Mouse (Mus musculus): ENCODE results near the gene Arhgap28. TPM values are rescaled to one million over a fixed set of nuclear protein-coding genes. Genes with fewer than 3 reads are reported as not detected.
A peak's percentile ranks its signal among the peaks of the same experiment; 100 is the strongest.

The Arhgap28 gene
- polyA plus RNA-seq, 2 experiments = 42.8 to 55.2 TPM

DNA sequence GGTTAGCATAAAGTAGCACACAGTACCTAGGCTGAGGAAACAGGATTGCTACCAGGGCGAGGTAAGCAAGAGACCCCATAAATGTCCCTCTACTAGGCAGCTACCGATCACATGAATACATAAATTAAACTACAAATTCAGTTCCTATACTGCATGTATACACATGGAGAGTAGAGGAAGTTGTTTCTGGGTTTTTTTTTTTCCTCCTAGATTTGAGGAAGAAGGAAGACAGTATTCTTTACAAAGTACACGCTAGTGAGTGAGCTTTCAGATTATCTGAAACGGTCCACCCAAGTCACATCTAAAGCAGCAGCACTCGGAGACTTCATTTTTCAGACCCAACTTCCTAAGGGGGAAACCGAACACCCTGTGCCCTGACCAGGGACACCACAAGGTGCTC is 41.1 kb downstream of the Arhgap28 start:
- Histone ChIP-seq H3K4me2 (replicated peaks; ENCODE audit: low read depth, low read length, severe bottlenecking) (no peak overlapping the region), H3K36me3 (ENCODE audit: control insufficient read depth, insufficient read depth, low read length) (no peaks in the 10 kb centered on the region), H3K27me3 (ENCODE audit: control insufficient read depth, insufficient read depth, low read length) (no peaks in the 10 kb centered on the region), H3K4me1 (ENCODE audit: control insufficient read depth, insufficient read depth, low read length) (no peaks in the 10 kb centered on the region; the same call in 1 of the 2 replicates), H3K9ac (ENCODE audit: low read depth, low read length, severe bottlenecking) (no peak overlapping the region), H3K4me3 (replicated peaks; ENCODE audit: low read length) (no peak overlapping the region), H3K27ac (replicated peaks; ENCODE audit: low read depth, low read length) (no peak overlapping the region), H3K9me3 (ENCODE audit: control insufficient read depth, low read length) (no peaks in the 10 kb centered on the region)
- no peak for ATAC-seq (ENCODE audit: low FRiP score, low read depth)
- no peak for DNase-seq (ENCODE audit: low spot score)
- 94% methylated on average over 6 of the region's 6 CpGs for WGBS
- TF ChIP-seq POLR2A (IDR thresholded peaks at IDR 0.05; ENCODE audit: borderline replicate concordance, extremely low read depth, insufficient read depth, insufficient read length) = no peak

DNA sequence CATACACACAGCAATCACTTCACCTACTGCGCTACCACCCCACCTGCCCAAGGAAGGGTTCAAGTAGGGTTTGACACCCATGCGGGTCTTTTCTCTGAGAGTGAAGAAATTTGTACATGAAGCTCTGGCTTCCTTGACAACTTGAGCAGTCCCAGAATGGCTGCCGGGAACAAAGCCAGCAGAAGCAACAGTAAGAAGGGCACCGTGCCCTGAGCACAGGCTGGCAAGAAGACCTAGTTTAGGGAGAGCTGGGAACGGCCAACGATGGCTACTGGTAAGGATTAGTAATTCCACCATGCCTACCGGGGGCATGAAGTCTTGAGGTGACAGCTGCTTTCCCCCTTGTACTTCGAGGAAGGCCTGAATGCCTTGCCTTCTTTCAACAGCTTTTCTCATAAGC is 41.9 kb downstream of the Arhgap28 start:
- Histone ChIP-seq H3K4me1 (ENCODE audit: control insufficient read depth, insufficient read depth, low read length) (peaks cover 3% of the 10 kb centered on the region; the same call in 1 of the 2 replicates), H3K9me3 (ENCODE audit: control insufficient read depth, low read length) (no peaks in the 10 kb centered on the region), H3K27me3 (ENCODE audit: control insufficient read depth, insufficient read depth, low read length) (no peaks in the 10 kb centered on the region), H3K4me2 (replicated peaks; ENCODE audit: low read depth, low read length, severe bottlenecking) (no peak overlapping the region), H3K4me3 (replicated peaks; ENCODE audit: low read length) (no peak overlapping the region), H3K36me3 (ENCODE audit: control insufficient read depth, insufficient read depth, low read length) (no peaks in the 10 kb centered on the region), H3K9ac (ENCODE audit: low read depth, low read length, severe bottlenecking) (no peak overlapping the region), H3K27ac (replicated peaks; ENCODE audit: low read depth, low read length) (no peak overlapping the region)
- ATAC-seq (ENCODE audit: low FRiP score, low read depth) (no peak), DNase-seq (ENCODE audit: low spot score) (no peak)
- 94% methylated on average over 8 of the region's 8 CpGs for WGBS
- no peak for TF ChIP-seq POLR2A (IDR thresholded peaks at IDR 0.05; ENCODE audit: borderline replicate concordance, extremely low read depth, insufficient read depth, insufficient read length)

DNA sequence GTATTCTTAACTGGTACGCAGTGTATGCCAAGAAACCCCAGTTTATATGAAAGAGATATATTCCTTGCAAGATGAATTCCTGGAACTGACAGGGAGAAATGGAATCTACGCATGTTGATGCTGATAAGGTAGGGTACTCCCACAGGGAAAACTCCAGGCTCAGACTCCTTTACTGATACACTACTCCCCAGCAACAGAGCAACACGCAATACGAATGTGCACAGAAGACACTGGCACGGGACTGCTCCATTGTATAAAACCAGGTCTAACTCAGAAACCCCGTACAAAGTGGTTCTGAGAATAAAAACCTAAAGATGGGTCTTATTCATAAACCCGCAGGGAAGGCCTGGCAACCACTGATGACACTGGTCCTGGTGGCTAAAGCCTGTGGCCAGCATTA is 45.0 kb downstream of the Arhgap28 start:
- TF ChIP-seq POLR2A (IDR thresholded peaks at IDR 0.05; ENCODE audit: borderline replicate concordance, extremely low read depth, insufficient read depth, insufficient read length) = no peak
- DNase-seq (ENCODE audit: low spot score) (peak; percentile 25), ATAC-seq (ENCODE audit: low FRiP score, low read depth) (no peak)
- H3K4me3 ChIP-seq (replicated peaks; ENCODE audit: low read length) = no peak overlapping the region
- peaks cover 29% of the 10 kb centered on the region for H3K4me1 ChIP-seq (ENCODE audit: control insufficient read depth, insufficient read depth, low read length)
- H3K9ac ChIP-seq (ENCODE audit: low read depth, low read length, severe bottlenecking) = no peak overlapping the region
- 89% methylated on average over 7 of the region's 7 CpGs for WGBS
- H3K9me3 ChIP-seq (ENCODE audit: control insufficient read depth, low read length) = no peaks in the 10 kb centered on the region
- H3K4me2 ChIP-seq (replicated peaks; ENCODE audit: low read depth, low read length, severe bottlenecking) = no peak overlapping the region
- H3K36me3 ChIP-seq (ENCODE audit: control insufficient read depth, insufficient read depth, low read length) = no peaks in the 10 kb centered on the region
- H3K27ac ChIP-seq (replicated peaks; ENCODE audit: low read depth, low read length) = no peak overlapping the region
- no peaks in the 10 kb centered on the region for H3K27me3 ChIP-seq (ENCODE audit: control insufficient read depth, insufficient read depth, low read length)

DNA sequence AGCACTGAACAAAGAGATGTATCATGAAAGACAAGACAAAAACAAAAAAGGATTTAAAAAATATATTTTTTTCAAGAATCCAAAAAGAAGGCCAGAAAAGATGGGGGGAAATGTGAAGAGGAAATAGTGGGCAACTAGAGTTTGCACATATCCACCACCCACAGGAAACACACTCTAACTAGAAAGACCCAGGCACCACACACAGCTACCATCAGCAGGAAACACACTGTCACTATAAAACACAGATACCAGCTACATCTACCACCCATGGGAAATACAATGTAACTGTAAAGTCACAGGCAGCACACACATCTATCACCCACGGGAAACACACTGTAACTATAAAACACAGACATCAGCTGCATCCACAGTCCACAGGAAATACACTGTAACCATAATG is 46.3 kb downstream of the Arhgap28 start:
- H3K4me3 ChIP-seq (replicated peaks; ENCODE audit: low read length) = no peak overlapping the region
- no peak for ATAC-seq (ENCODE audit: low FRiP score, low read depth)
- WGBS = 73% methylated on average over 1 of the region's 1 CpGs
- no peak overlapping the region for H3K27ac ChIP-seq (replicated peaks; ENCODE audit: low read depth, low read length)
- no peaks in the 10 kb centered on the region for H3K36me3 ChIP-seq (ENCODE audit: control insufficient read depth, insufficient read depth, low read length)
- H3K4me1 ChIP-seq (ENCODE audit: control insufficient read depth, insufficient read depth, low read length) = peaks cover 42% of the 10 kb centered on the region
- H3K27me3 ChIP-seq (ENCODE audit: control insufficient read depth, insufficient read depth, low read length) = no peaks in the 10 kb centered on the region
- no peak overlapping the region for H3K4me2 ChIP-seq (replicated peaks; ENCODE audit: low read depth, low read length, severe bottlenecking)
- TF ChIP-seq POLR2A (IDR thresholded peaks at IDR 0.05; ENCODE audit: borderline replicate concordance, extremely low read depth, insufficient read depth, insufficient read length) = no peak
- H3K9me3 ChIP-seq (ENCODE audit: control insufficient read depth, low read length) = no peaks in the 10 kb centered on the region
- no peak for DNase-seq (ENCODE audit: low spot score)
- no peak overlapping the region for H3K9ac ChIP-seq (ENCODE audit: low read depth, low read length, severe bottlenecking)

DNA sequence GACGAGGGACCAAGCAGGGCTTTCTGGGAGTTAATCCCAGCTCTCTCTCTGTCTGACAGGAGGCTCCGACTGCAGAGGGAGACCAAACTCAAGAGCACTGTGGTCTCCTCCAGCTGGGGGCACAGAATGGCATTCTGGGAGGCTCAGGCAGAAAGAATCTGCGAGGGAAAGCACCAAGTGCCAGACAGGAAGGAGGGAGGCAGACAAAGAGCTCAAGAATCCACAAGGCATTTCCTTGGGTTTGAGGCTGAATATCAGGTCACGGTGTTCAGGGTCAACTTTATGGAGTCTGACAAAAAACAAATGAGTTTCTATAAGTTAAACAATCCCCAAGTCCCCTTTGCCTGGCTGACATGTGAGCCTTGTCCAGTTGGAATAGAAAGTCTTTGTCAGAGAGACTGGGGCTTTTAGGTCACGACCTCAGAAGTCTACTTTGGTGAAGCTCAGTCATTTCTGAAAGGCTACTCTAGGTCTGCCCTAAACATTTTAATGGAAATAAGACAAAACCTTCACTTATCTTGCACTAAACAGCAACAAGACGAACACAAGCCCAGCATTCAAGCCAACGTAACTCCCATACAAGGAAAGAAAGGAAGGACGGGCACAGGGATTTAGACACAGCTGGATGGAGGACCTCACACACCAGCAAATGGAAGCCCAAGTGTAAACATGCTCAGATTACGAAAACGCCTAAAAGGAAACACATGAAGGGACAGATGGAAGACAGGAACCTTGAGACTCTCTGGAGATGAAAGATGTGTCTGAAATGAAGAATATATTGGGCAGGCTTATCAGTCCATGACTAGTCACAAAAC is 47.8 kb downstream of the Arhgap28 start:
- peaks cover 57% of the 10 kb centered on the region for H3K4me1 ChIP-seq (ENCODE audit: control insufficient read depth, insufficient read depth, low read length)
- no peaks in the 10 kb centered on the region for H3K9me3 ChIP-seq (ENCODE audit: control insufficient read depth, low read length)
- no peaks in the 10 kb centered on the region for H3K27me3 ChIP-seq (ENCODE audit: control insufficient read depth, insufficient read depth, low read length)
- ATAC-seq (ENCODE audit: low FRiP score, low read depth) = no peak
- no peak for DNase-seq (ENCODE audit: low spot score)
- WGBS = 49% methylated on average over 10 of the region's 10 CpGs
- 0 out of 2 replicates have a peak overlapping the region, but pooled peaks have one; percentile 0 for H3K4me2 ChIP-seq (replicated peaks; ENCODE audit: low read depth, low read length, severe bottlenecking)
- no peak overlapping the region for H3K27ac ChIP-seq (replicated peaks; ENCODE audit: low read depth, low read length)
- H3K36me3 ChIP-seq (ENCODE audit: control insufficient read depth, insufficient read depth, low read length) = no peaks in the 10 kb centered on the region
- H3K9ac ChIP-seq (ENCODE audit: low read depth, low read length, severe bottlenecking) = no peak overlapping the region
- H3K4me3 ChIP-seq (replicated peaks; ENCODE audit: low read length) = no peak overlapping the region
- no peak for TF ChIP-seq POLR2A (IDR thresholded peaks at IDR 0.05; ENCODE audit: borderline replicate concordance, extremely low read depth, insufficient read depth, insufficient read length)

Measured in limb, embryonic 14.5 days (tissue).